Mouse (Mus musculus): ENCODE results near the gene Cisd3. TPM values are rescaled to one million over a fixed set of nuclear protein-coding genes. Genes with fewer than 3 reads are reported as not detected.

The Cisd3 gene
- polyA plus RNA-seq, 1 experiment: 112 TPM

- Histone ChIP-seq H3ac (ENCODE audit: control insufficient read depth, insufficient read length) (no peak overlapping the region), H3K4me2 (ENCODE audit: low read depth) (no peak overlapping the region), H3K79me2 (ENCODE audit: control insufficient read depth, insufficient read depth) (peaks cover 12% of the 10 kb centered on the region), H3K27me3 (ENCODE audit: control insufficient read depth, insufficient read depth, insufficient read length) (no peaks in the 10 kb centered on the region), H3K36me3 (ENCODE audit: control insufficient read depth, insufficient read depth) (peaks cover 4% of the 10 kb centered on the region), H3K4me3 (no peak overlapping the region)
- no peak for TF ChIP-seq MYOD1 (IDR thresholded peaks at IDR 0.05; ENCODE audit: control insufficient read depth in 1 of 3, insufficient read length in 2 of 3, low read depth in 2 of 3)
- TF ChIP-seq CEBPB (IDR thresholded peaks at IDR 0.05; ENCODE audit: insufficient read depth, poor library complexity, severe bottlenecking): no peak
- TF ChIP-seq REST (IDR thresholded peaks at IDR 0.05; ENCODE audit: insufficient read depth, insufficient read length): no peak
- TF ChIP-seq MYOG (IDR thresholded peaks at IDR 0.05; ENCODE audit: control insufficient read depth in 1 of 3, insufficient read depth in 1 of 3, insufficient read length in 2 of 3, low read depth in 2 of 3): no peak
- no peak for TF ChIP-seq POLR2A (IDR thresholded peaks at IDR 0.05; ENCODE audit: insufficient read length, low read depth)
- TF ChIP-seq TCF12 (IDR thresholded peaks at IDR 0.05; ENCODE audit: insufficient read depth, poor library complexity, severe bottlenecking): no peak
- no peak for TF ChIP-seq E2F4 (IDR thresholded peaks at IDR 0.05; ENCODE audit: insufficient read depth)
- no peak for TF ChIP-seq POLR2AphosphoS2 (IDR thresholded peaks at IDR 0.05; ENCODE audit: insufficient read length, low read depth)
- no peak for TF ChIP-seq TCF3 (IDR thresholded peaks at IDR 0.05; ENCODE audit: insufficient read length, low read depth)
- TF ChIP-seq USF1 (IDR thresholded peaks at IDR 0.05; ENCODE audit: low read depth): no peak
- TF ChIP-seq SRF (IDR thresholded peaks at IDR 0.05; ENCODE audit: control insufficient read depth, insufficient read length, low read depth): no peak
- TF ChIP-seq MAX (IDR thresholded peaks at IDR 0.05; ENCODE audit: low read depth): no peak
These were observed 18.8 kb upstream of the Cisd3 start for GRCm38 (mm10) chr11:97666794-97667193.

- peaks cover 8% of the 10 kb centered on the region for H3K36me3 ChIP-seq (ENCODE audit: control insufficient read depth, insufficient read depth)
- TF ChIP-seq TCF3 (IDR thresholded peaks at IDR 0.05; ENCODE audit: insufficient read length, low read depth): no peak
- TF ChIP-seq MYOD1 (IDR thresholded peaks at IDR 0.05; ENCODE audit: control insufficient read depth in 1 of 3, insufficient read length in 2 of 3, low read depth in 2 of 3): no peak
- no peak for TF ChIP-seq CEBPB (IDR thresholded peaks at IDR 0.05; ENCODE audit: insufficient read depth, poor library complexity, severe bottlenecking)
- no peak for TF ChIP-seq TCF12 (IDR thresholded peaks at IDR 0.05; ENCODE audit: insufficient read depth, poor library complexity, severe bottlenecking)
- no peak for TF ChIP-seq USF1 (IDR thresholded peaks at IDR 0.05; ENCODE audit: low read depth)
- TF ChIP-seq E2F4 (IDR thresholded peaks at IDR 0.05; ENCODE audit: insufficient read depth): no peak
- no peak for TF ChIP-seq POLR2A (IDR thresholded peaks at IDR 0.05; ENCODE audit: insufficient read length, low read depth)
- no peak for TF ChIP-seq MYOG (IDR thresholded peaks at IDR 0.05; ENCODE audit: control insufficient read depth in 1 of 3, insufficient read depth in 1 of 3, insufficient read length in 2 of 3, low read depth in 2 of 3)
- no peak for TF ChIP-seq SRF (IDR thresholded peaks at IDR 0.05; ENCODE audit: control insufficient read depth, insufficient read length, low read depth)
- TF ChIP-seq MAX (IDR thresholded peaks at IDR 0.05; ENCODE audit: low read depth): no peak
- no peak for TF ChIP-seq POLR2AphosphoS2 (IDR thresholded peaks at IDR 0.05; ENCODE audit: insufficient read length, low read depth)
- no peaks in the 10 kb centered on the region for H3K27me3 ChIP-seq (ENCODE audit: control insufficient read depth, insufficient read depth, insufficient read length)
- H3ac ChIP-seq (ENCODE audit: control insufficient read depth, insufficient read length): no peak overlapping the region
- H3K79me2 ChIP-seq (ENCODE audit: control insufficient read depth, insufficient read depth): peaks cover 12% of the 10 kb centered on the region
- H3K4me2 ChIP-seq (ENCODE audit: low read depth): no peak overlapping the region
- H3K4me3 ChIP-seq: no peak overlapping the region
These were observed 17.5 kb upstream of the Cisd3 start for GRCm38 (mm10) chr11:97668160-97668559.

- no peak overlapping the region for H3ac ChIP-seq (ENCODE audit: control insufficient read depth, insufficient read length)
- no peak overlapping the region for H3K4me2 ChIP-seq (ENCODE audit: low read depth)
- H3K4me3 ChIP-seq: no peak overlapping the region
These were observed 16.4 kb upstream of the Cisd3 start for GRCm38 (mm10) chr11:97669268-97669667.

GRCm38 (mm10) chr11:97669829-97670228 lies 15.8 kb upstream of the Cisd3 start:
- Histone ChIP-seq H3K4me3 (no peak overlapping the region), H3ac (ENCODE audit: control insufficient read depth, insufficient read length) (no peak overlapping the region), H3K36me3 (ENCODE audit: control insufficient read depth, insufficient read depth) (peaks cover 8% of the 10 kb centered on the region), H3K79me2 (ENCODE audit: control insufficient read depth, insufficient read depth) (peaks cover 3% of the 10 kb centered on the region), H3K27me3 (ENCODE audit: control insufficient read depth, insufficient read depth, insufficient read length) (no peaks in the 10 kb centered on the region), H3K4me2 (ENCODE audit: low read depth) (no peak overlapping the region)
- no peak for TF ChIP-seq REST (IDR thresholded peaks at IDR 0.05; ENCODE audit: insufficient read depth, insufficient read length)
- TF ChIP-seq MYOD1 (IDR thresholded peaks at IDR 0.05; ENCODE audit: control insufficient read depth in 1 of 3, insufficient read length in 2 of 3, low read depth in 2 of 3): peak in 1 of 3 experiments; percentile 16

More at GRCm38 (mm10) chr11:97669268-97669667, 16.4 kb upstream of the Cisd3 start:
- TF ChIP-seq CEBPB (IDR thresholded peaks at IDR 0.05; ENCODE audit: insufficient read depth, poor library complexity, severe bottlenecking): no peak
- no peak for TF ChIP-seq MAX (IDR thresholded peaks at IDR 0.05; ENCODE audit: low read depth)
- TF ChIP-seq TCF12 (IDR thresholded peaks at IDR 0.05; ENCODE audit: insufficient read depth, poor library complexity, severe bottlenecking): no peak
- TF ChIP-seq POLR2A (IDR thresholded peaks at IDR 0.05; ENCODE audit: insufficient read length, low read depth): no peak
- TF ChIP-seq USF1 (IDR thresholded peaks at IDR 0.05; ENCODE audit: low read depth): no peak
- TF ChIP-seq MYOD1 (IDR thresholded peaks at IDR 0.05; ENCODE audit: control insufficient read depth in 1 of 3, insufficient read length in 2 of 3, low read depth in 2 of 3): no peak
- TF ChIP-seq POLR2AphosphoS2 (IDR thresholded peaks at IDR 0.05; ENCODE audit: insufficient read length, low read depth): no peak
- no peak for TF ChIP-seq TCF3 (IDR thresholded peaks at IDR 0.05; ENCODE audit: insufficient read length, low read depth)
- no peak for TF ChIP-seq SRF (IDR thresholded peaks at IDR 0.05; ENCODE audit: control insufficient read depth, insufficient read length, low read depth)
- no peak for TF ChIP-seq REST (IDR thresholded peaks at IDR 0.05; ENCODE audit: insufficient read depth, insufficient read length)
- no peak for TF ChIP-seq E2F4 (IDR thresholded peaks at IDR 0.05; ENCODE audit: insufficient read depth)
- TF ChIP-seq MYOG (IDR thresholded peaks at IDR 0.05; ENCODE audit: control insufficient read depth in 1 of 3, insufficient read depth in 1 of 3, insufficient read length in 2 of 3, low read depth in 2 of 3): no peak
- H3K79me2 ChIP-seq (ENCODE audit: control insufficient read depth, insufficient read depth): peaks cover 8% of the 10 kb centered on the region
- H3K36me3 ChIP-seq (ENCODE audit: control insufficient read depth, insufficient read depth): peaks cover 8% of the 10 kb centered on the region
- no peaks in the 10 kb centered on the region for H3K27me3 ChIP-seq (ENCODE audit: control insufficient read depth, insufficient read depth, insufficient read length)
